Mouse (Mus musculus): ENCODE measurements around the gene P2ry13.

The P2ry13 gene

GRCm38 (mm10) chr3:59204719-59205503 lies 5.8 kb downstream of the P2ry13 start:
- in situ Hi-C loops (cut with MboI; ENCODE audit: low pct_unique_long_range_greater_than_20kb in 1 of 2, low sequenced_read_pairs in 2 of 2, unreplicated experiment in 1 of 2), result no loop called here

GRCm38 (mm10) chr3:59203802-59204520 lies 6.7 kb downstream of the P2ry13 start:
- in situ Hi-C loops (cut with MboI; ENCODE audit: low pct_unique_long_range_greater_than_20kb in 1 of 2, low sequenced_read_pairs in 2 of 2, unreplicated experiment in 1 of 2), result no loop called here

DNA sequence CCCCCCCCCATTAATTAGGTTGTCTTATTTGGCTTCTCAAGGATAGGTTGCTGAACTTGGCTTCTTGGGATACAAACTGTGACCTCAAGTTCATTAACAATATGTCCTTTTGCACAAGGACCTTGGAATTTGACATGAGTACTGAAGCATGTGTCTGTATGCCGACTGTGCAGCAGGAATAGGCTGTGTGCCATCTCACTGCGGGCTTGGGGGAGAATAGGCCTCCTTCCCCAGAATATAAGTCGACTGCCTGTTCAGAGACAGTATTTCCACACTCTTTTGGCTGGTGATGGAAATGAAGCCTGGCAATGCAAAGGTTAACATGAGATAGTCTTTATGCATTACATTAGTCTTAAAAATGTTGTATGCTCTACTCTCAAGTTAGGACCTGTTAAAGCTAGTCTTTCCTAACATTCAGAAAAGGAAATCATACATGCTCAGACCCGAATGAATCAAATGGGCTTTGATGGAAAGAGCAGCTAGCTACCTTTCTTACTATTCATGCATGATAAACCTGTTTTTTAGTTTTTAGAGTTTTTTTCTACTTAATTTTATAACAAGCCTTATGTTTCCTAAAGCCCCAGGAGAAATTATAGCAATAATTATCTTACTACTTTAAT lies 13.2 kb downstream of the P2ry13 start:
- in situ Hi-C loops (cut with MboI; ENCODE audit: low pct_unique_long_range_greater_than_20kb in 1 of 2, low sequenced_read_pairs in 2 of 2, unreplicated experiment in 1 of 2), result no loop called here

GRCm38 (mm10) chr3:59194938-59195337 lies 15.7 kb downstream of the P2ry13 start, which contains the start of gene Gpr87:
Gene Gpr87 (minus strand): TSS chr3:59195104.
- in situ Hi-C loops (cut with MboI; ENCODE audit: low pct_unique_long_range_greater_than_20kb in 1 of 2, low sequenced_read_pairs in 2 of 2, unreplicated experiment in 1 of 2), result no loop called here

GRCm38 (mm10) chr3:59194099-59194498 lies 16.6 kb downstream of the P2ry13 start:
- in situ Hi-C loops (cut with MboI; ENCODE audit: low pct_unique_long_range_greater_than_20kb in 1 of 2, low sequenced_read_pairs in 2 of 2, unreplicated experiment in 1 of 2), result no loop called here

DNA sequence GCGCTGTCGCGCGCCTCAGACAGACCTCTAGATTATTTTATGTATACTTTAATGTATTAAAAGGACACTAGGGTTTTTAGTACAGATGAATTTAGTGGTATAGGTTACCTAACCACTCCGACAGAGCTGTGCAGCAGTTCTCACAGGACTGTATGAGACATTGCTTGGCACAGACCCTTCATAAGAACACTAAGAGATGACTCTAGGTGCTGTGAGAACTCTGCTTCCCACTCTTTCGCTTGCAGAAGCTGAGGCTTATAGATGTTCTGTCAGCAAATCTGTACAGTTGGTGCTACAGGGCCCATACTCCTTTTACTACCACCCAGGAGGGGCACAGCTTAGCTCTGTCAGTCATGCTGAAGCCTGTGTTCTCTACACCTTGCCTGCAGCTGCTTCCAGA lies 19.0 kb downstream of the P2ry13 start:
- in situ Hi-C loops (cut with MboI; ENCODE audit: low pct_unique_long_range_greater_than_20kb in 1 of 2, low sequenced_read_pairs in 2 of 2, unreplicated experiment in 1 of 2), result no loop called here

DNA sequence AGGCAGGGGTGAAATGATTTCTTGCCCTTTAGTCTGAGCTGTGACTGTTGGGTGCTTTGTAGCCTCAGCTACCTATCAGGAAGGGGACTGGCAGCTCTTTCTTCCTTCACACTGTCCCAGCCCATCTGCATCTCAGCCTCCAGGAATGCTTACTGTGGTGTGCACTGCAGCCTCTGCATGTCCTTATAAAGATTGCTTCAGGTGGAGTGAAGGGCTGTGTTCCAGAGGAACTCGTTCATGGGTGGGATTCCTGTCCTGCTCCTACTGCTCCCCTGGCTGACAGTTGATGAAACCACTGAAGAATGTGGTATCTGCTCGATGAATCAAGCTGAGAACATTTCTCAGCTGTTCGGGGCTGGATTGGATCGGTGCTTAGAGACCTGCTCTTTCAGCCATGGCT lies 23.3 kb downstream of the P2ry13 start:
- in situ Hi-C loops (cut with MboI; ENCODE audit: low pct_unique_long_range_greater_than_20kb in 1 of 2, low sequenced_read_pairs in 2 of 2, unreplicated experiment in 1 of 2), result no loop called here

- in situ Hi-C loops (cut with MboI; ENCODE audit: low pct_unique_long_range_greater_than_20kb in 1 of 2, low sequenced_read_pairs in 2 of 2, unreplicated experiment in 1 of 2), result no loop called here
Observed at GRCm38 (mm10) chr3:59185662-59186061, 25.0 kb downstream of the P2ry13 start.

DNA sequence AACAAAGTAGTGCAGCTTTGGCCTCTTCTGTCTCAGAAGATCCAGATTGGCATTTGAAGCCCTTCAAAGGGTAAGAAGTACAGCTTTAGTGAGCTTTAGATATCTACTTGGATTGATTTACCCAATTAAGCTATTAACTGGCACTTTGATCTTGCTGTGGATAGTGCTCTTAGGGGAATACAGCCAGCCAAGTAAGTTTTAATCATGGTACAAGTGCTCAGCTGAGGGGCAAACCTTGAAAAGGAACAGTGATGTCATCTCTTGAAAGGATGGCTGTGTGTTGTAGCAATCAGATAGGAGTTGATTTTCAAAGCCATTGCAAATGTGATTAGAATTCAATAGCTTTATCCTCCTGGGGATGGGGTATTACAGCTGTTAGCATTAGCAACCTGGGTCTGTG lies 28.6 kb downstream of the P2ry13 start:
- in situ Hi-C loops (cut with MboI; ENCODE audit: low pct_unique_long_range_greater_than_20kb in 1 of 2, low sequenced_read_pairs in 2 of 2, unreplicated experiment in 1 of 2), result no loop called here

GRCm38 (mm10) chr3:59181134-59181533 lies 29.5 kb downstream of the P2ry13 start:
- in situ Hi-C loops (cut with MboI; ENCODE audit: low pct_unique_long_range_greater_than_20kb in 1 of 2, low sequenced_read_pairs in 2 of 2, unreplicated experiment in 1 of 2), result no loop called here

- in situ Hi-C loops (cut with MboI; ENCODE audit: low pct_unique_long_range_greater_than_20kb in 1 of 2, low sequenced_read_pairs in 2 of 2, unreplicated experiment in 1 of 2), result no loop called here
Observed at GRCm38 (mm10) chr3:59176871-59177270, 33.8 kb downstream of the P2ry13 start.

- in situ Hi-C loops (cut with MboI; ENCODE audit: low pct_unique_long_range_greater_than_20kb in 1 of 2, low sequenced_read_pairs in 2 of 2, unreplicated experiment in 1 of 2), result no loop called here
Observed at GRCm38 (mm10) chr3:59175234-59175633, 35.4 kb downstream of the P2ry13 start.

DNA sequence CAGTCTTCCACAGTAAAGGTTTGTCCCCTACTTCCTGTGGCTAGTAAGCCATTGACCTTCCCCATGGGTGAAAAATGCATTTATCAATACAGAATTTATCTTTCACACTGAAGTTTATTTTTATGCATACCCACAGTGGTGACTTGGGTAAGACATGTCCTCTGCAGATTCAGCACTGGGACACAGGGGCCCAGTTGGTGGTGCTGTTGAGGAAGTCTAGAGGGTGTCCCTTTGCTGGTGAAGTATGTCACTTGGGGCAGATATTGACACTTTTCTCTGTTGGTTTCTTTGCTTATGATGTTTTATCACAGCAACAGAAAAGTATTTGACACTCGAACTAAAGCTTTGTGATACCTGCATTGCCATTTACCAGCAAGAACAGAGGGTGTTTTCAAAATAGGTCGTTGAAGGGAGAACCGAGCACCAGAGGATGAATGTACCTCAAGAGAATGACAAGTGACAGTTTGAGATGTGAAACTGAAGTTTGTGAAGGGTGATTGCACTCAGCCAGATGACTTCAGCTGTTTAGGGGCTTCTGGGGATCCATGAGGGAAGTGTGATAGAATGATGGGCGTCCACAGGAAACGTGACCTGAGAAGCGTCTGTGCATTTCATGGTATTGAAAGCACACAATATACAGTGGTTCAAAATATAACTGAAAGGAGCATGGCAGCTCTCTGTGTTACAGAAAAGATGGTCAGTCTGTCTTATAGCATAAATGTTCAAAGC lies 36.1 kb downstream of the P2ry13 start:
- in situ Hi-C loops (cut with MboI; ENCODE audit: low pct_unique_long_range_greater_than_20kb in 1 of 2, low sequenced_read_pairs in 2 of 2, unreplicated experiment in 1 of 2), result no loop called here

DNA sequence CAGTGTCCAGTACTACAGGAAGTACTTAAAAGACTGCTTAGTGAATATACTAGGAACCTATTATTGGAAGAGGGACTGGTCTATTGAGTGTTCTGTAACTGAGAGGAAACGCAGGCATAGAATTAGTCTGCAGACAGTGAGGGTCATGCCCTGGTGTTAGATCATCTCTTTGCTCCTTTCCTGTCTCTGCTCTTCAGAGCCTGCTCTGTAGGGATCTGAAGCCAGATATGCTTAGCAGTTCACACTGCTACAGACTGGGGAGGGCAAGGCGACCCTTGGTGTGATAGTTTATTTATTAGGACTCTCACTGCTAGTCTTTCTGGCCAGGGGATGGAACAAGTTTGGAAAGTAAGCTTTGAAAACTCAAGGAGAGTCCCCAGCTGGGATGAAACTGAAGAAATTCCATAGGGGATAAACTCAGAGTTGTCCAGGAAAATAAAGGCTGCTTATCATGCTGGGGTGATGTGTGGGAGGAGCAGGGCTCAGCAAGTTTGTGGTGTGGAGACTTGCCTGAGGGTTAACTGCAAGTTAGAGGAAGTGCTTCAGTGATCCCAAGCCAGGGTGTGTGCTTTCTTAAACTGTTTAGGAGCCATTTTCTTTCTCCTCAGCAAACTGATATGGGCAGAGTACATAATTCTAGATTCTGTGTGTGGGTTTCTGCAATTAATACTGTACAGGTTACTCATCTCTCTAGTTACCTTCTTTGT lies 40.6 kb downstream of the P2ry13 start:
- in situ Hi-C loops (cut with MboI; ENCODE audit: low pct_unique_long_range_greater_than_20kb in 1 of 2, low sequenced_read_pairs in 2 of 2, unreplicated experiment in 1 of 2), result no loop called here

DNA sequence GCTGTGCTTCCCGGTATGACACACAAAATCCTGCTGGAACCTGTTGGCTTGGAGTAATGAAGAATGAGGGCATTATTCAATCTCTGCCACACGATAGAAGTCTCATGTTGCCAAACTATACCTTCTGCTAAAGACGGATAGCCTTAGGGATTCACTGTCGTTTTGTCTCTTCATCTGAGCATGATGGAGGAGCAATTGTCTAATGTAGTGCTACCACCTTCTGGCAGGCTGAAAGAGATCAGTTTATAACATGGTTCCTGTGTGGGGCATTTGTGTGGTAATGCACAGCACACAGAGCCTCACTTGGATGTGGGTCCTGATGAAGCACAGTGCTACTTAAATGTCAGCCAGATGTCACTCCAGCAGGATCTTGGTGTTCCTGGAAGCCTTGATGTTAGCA lies 41.5 kb downstream of the P2ry13 start:
- in situ Hi-C loops (cut with MboI; ENCODE audit: low pct_unique_long_range_greater_than_20kb in 1 of 2, low sequenced_read_pairs in 2 of 2, unreplicated experiment in 1 of 2), result no loop called here

DNA sequence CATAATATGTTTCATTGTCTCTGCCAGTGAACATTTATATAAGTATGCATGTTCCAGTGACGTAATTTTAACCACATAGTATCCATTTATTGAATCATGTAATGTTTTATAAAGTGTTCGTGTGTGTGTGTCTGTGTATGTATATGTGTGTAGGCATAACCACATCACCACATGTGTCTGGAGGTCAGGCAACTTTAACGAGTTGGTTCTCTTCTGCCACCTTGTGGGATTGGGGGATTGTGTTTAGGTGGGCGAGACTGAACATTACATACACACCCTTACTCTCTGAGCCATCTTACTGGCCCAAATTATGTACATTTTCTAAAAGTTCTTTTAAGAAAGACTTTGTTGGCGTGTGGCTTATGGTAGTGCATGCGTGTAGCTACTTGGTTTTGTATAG lies 42.2 kb downstream of the P2ry13 start:
- in situ Hi-C loops (cut with MboI; ENCODE audit: low pct_unique_long_range_greater_than_20kb in 1 of 2, low sequenced_read_pairs in 2 of 2, unreplicated experiment in 1 of 2), result no loop called here

- in situ Hi-C loops (cut with MboI; ENCODE audit: low pct_unique_long_range_greater_than_20kb in 1 of 2, low sequenced_read_pairs in 2 of 2, unreplicated experiment in 1 of 2), result no loop called here
Observed at GRCm38 (mm10) chr3:59167417-59168054, 43.1 kb downstream of the P2ry13 start.

GRCm38 (mm10) chr3:59160465-59160864 lies 50.2 kb downstream of the P2ry13 start:
- in situ Hi-C loops (cut with MboI; ENCODE audit: low pct_unique_long_range_greater_than_20kb in 1 of 2, low sequenced_read_pairs in 2 of 2, unreplicated experiment in 1 of 2), result no loop called here
